Mouse (Mus musculus): Measurements from ENCODE around the gene Ugt1a6b. TPM values are rescaled to one million over a fixed set of nuclear protein-coding genes. Genes with fewer than 3 reads are reported as not detected.
"Not testable (repeated sequence)": the region's sequence is repeated elsewhere in the genome, so short reads cannot be mapped to it uniquely, and the experiment has no call there.

The Ugt1a6b gene
- polyA plus RNA-seq, 1 experiment from 2014 or later = 0.55 TPM

DNA sequence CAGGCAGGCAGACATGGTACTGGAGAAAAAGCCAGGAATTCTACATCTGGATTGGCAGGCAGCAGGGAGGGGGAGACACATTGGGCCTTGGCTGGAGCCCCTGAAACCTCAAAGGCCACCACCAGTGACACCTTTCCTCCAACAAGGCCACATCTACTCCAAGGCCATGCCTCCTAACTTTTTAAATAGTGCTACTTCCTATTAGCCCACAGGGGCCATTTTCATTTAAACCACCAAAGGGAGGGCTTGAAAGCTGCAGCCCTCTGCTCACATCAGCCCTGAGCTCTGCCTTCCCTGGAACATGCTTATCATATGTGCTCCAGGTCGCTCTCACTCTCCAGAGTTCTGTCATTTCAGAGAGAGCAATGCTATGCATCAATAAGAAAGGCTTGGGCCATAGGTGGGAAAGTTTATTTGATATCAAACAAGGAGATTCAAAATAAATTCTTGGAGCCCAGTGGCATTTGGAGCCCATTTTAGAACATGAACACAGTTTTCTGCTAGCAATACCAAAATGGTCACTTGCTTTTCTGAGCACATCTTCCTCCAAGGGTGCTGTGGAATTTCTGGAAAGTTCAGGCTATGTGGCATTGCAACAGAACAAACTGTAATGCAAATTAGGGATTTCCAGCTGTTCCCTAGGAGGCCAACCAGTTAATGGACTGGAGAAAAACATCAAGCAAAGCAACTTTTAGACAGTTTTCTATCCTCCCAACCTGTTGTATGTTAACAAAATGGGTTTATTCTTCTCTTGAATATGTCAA lies 1.8 kb downstream of the Ugt1a6b start:
- DNase-seq (ENCODE audit: low spot score) (no peak), ATAC-seq (replicated peaks; ENCODE audit: low FRiP score, low read depth) (no peak)
- WGBS = 94% methylated on average over 1 of the region's 1 CpGs
- Histone ChIP-seq H3K9me3 (replicated peaks; ENCODE audit: low read length) (no peaks in the 10 kb centered on the region), H3K27me3 (ENCODE audit: insufficient read depth, low read length) (no peaks in the 10 kb centered on the region), H3K36me3 (ENCODE audit: insufficient read depth, low read length) (no peaks in the 10 kb centered on the region), H3K27ac (no peak overlapping the region), H3K4me3 (replicated peaks; ENCODE audit: low read depth, low read length) (no peak overlapping the region), H3K4me2 (ENCODE audit: low read length) (no peak overlapping the region), H3K4me1 (replicated peaks; ENCODE audit: insufficient read depth, low read length) (no peaks in the 10 kb centered on the region), H3K9ac (ENCODE audit: low read depth, low read length) (no peak overlapping the region)
- TF ChIP-seq CTCF (IDR thresholded peaks at IDR 0.05; ENCODE audit: low read depth) = no peak

DNA sequence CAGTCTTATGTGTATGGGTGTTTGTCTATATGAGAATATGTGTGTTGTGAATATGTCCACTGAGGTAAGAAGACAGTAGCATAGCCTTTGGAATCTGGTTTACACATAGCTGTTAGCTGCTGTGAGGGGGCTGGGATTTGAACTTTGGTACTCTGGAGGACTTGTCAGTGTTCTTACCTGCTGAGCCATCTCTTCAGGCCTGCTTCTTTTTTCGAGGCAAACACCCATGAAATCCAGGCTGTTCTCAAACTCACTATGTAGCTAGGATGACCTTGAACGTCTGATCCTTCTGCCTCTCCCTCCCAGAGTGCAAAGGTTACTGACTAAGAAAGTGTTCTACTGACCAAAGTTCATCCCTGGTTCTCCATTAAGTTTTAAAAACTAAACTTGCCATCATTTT lies 2.6 kb downstream of the Ugt1a6b start:
- H3K4me2 ChIP-seq (ENCODE audit: low read length) = no peak overlapping the region
- DNase-seq (ENCODE audit: low spot score) (no peak), ATAC-seq (replicated peaks; ENCODE audit: low FRiP score, low read depth) (0 out of 2 replicates have a peak, but pooled peaks have one; percentile 23)
- no peaks in the 10 kb centered on the region for H3K9me3 ChIP-seq (replicated peaks; ENCODE audit: low read length)
- H3K27me3 ChIP-seq (ENCODE audit: insufficient read depth, low read length) = no peaks in the 10 kb centered on the region
- H3K4me3 ChIP-seq (replicated peaks; ENCODE audit: low read depth, low read length) = no peak overlapping the region
- TF ChIP-seq CTCF (IDR thresholded peaks at IDR 0.05; ENCODE audit: low read depth) = no peak
- no peak overlapping the region for H3K27ac ChIP-seq
- 37% methylated on average over 2 of the region's 2 CpGs for WGBS
- no peaks in the 10 kb centered on the region for H3K4me1 ChIP-seq (replicated peaks; ENCODE audit: insufficient read depth, low read length)
- H3K9ac ChIP-seq (ENCODE audit: low read depth, low read length) = no peak overlapping the region
- no peaks in the 10 kb centered on the region for H3K36me3 ChIP-seq (ENCODE audit: insufficient read depth, low read length)

DNA sequence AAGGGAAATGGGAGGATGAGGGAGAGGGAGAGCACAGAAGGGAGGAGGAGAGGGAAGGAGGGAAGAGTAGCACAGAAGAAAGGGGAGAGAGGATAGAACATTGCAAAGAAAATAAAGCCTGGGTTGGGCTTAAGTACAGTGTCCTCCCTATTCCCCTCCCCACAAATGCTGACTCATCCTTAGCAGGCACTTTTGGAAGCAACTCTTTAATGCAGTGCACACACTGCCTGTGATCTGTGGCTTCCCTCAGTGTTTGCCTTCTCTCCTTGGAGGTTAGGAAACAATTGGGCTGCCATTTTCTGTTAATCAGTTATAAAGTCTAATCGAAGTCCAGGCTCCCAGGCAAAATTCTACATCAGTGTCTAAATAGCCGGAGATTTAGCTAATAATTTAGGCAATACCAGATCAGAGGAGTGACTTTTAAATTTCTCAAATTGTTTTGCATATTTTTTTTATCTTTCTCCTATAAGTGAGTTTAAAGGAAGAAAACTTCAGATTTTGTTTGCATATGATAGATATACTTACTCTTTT lies 6.0 kb downstream of the Ugt1a6b start:
- ATAC-seq (replicated peaks; ENCODE audit: low FRiP score, low read depth) = peak; percentile 80; the same call in 1 of the 2 replicates
- not testable (repeated sequence) for H3K27me3 ChIP-seq (ENCODE audit: insufficient read depth, low read length); H3K9ac ChIP-seq (ENCODE audit: low read depth, low read length); DNase-seq (ENCODE audit: low spot score); H3K4me2 ChIP-seq (ENCODE audit: low read length); H3K27ac ChIP-seq; H3K36me3 ChIP-seq (ENCODE audit: insufficient read depth, low read length); H3K4me1 ChIP-seq (replicated peaks; ENCODE audit: insufficient read depth, low read length); H3K4me3 ChIP-seq (replicated peaks; ENCODE audit: low read depth, low read length); H3K9me3 ChIP-seq (replicated peaks; ENCODE audit: low read length)
- 51% methylated on average over 2 of the region's 2 CpGs for WGBS

DNA sequence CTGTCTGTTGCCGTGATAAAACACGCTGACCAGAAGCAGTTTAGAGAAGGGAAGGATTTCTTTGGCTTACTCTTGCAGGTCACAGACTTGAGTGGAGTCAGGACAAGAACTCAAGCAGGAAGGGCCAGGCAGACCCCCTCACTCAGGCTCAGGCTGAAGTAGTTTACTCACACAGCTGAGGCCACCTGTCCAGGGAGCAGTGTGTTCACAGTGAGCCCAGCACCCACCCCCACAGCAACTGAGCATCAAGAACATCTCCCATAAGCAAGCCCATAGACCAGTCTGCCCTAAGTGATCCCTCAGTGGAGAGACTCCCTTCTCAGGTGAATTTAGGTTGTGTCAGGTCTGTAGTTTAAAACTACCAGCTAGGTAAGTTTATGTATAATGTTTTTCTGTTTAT lies 6.6 kb downstream of the Ugt1a6b start:
- H3K27ac ChIP-seq; H3K4me3 ChIP-seq (replicated peaks; ENCODE audit: low read depth, low read length); H3K4me1 ChIP-seq (replicated peaks; ENCODE audit: insufficient read depth, low read length); H3K4me2 ChIP-seq (ENCODE audit: low read length); H3K36me3 ChIP-seq (ENCODE audit: insufficient read depth, low read length); H3K9ac ChIP-seq (ENCODE audit: low read depth, low read length); DNase-seq (ENCODE audit: low spot score); H3K27me3 ChIP-seq (ENCODE audit: insufficient read depth, low read length); H3K9me3 ChIP-seq (replicated peaks; ENCODE audit: low read length); ATAC-seq (replicated peaks; ENCODE audit: low FRiP score, low read depth): not testable (repeated sequence)
- WGBS = 48% methylated on average over 2 of the region's 2 CpGs

DNA sequence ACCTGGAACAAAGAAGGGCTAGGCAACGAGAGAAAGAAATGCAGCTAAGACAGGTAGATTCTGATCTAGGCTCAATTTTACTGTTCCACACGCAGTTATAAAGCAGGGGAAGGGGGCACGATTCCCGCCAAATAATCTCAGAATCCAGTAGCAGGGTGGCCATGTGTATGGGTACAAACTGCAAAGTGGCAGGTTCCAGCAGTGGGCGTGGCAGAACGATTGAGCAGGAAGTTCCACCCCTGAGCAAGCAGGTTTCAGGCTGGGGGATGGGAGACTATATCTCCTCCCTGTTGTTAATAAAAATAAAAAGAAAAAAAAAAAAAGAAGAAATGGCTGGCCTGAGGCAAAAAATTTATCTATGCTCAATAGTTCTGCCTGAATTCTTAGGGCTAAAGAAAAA lies 9.7 kb downstream of the Ugt1a6b start:
- H3K27ac ChIP-seq; H3K9ac ChIP-seq (ENCODE audit: low read depth, low read length); H3K4me2 ChIP-seq (ENCODE audit: low read length); DNase-seq (ENCODE audit: low spot score); H3K4me1 ChIP-seq (replicated peaks; ENCODE audit: insufficient read depth, low read length); ATAC-seq (replicated peaks; ENCODE audit: low FRiP score, low read depth); H3K9me3 ChIP-seq (replicated peaks; ENCODE audit: low read length); H3K27me3 ChIP-seq (ENCODE audit: insufficient read depth, low read length); H3K4me3 ChIP-seq (replicated peaks; ENCODE audit: low read depth, low read length); H3K36me3 ChIP-seq (ENCODE audit: insufficient read depth, low read length): not testable (repeated sequence)
- 97% methylated on average over 6 of the region's 6 CpGs for WGBS

DNA sequence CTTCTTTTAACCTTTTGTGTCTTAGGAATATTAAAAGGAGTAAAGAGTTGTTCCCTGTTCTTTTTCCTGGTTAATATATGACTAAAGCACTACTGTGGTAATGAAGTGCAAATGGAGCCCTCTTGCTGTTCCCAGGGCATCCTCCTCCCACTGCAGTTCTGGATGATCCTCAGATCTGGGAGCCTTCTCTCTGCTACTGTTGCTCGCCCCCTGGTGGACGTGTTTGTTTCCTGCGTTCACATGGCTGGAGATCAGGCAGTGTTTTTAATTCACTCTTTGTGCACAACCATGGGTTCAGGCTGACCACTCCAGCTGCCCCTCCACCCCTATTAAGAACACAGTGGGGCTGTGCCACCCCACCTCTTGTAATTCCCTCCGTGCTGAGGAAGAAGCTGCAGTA lies 17.5 kb downstream of the Ugt1a6b start:
- ATAC-seq (replicated peaks; ENCODE audit: low FRiP score, low read depth) = peak; percentile 59
- not testable (repeated sequence) for H3K27me3 ChIP-seq (ENCODE audit: insufficient read depth, low read length); H3K9ac ChIP-seq (ENCODE audit: low read depth, low read length); DNase-seq (ENCODE audit: low spot score); H3K4me3 ChIP-seq (replicated peaks; ENCODE audit: low read depth, low read length); H3K4me2 ChIP-seq (ENCODE audit: low read length); H3K36me3 ChIP-seq (ENCODE audit: insufficient read depth, low read length); H3K27ac ChIP-seq; H3K9me3 ChIP-seq (replicated peaks; ENCODE audit: low read length); H3K4me1 ChIP-seq (replicated peaks; ENCODE audit: insufficient read depth, low read length)
- TF ChIP-seq CTCF (IDR thresholded peaks at IDR 0.05; ENCODE audit: low read depth) = peak; percentile 61
- WGBS = 15% methylated on average over 4 of the region's 4 CpGs

DNA sequence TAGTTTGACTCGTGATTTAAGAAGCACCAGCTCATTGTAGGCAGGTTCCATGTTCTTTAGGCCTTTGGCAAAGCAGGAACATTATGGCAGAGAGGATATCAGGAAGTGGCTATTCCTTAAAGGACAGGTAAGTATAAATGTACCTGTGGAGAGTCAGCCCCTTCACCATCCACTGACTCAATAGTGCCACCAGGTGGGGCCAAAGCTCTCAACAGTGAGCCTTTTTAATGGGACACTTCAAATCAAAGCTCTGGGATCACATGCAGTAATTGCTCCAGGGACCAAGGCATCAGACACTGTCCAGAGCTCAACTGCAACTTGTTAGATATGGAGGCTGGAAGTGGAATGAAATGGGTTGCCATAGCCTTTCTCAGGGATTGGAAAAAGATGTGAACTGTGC lies 18.5 kb downstream of the Ugt1a6b start:
- H3K4me1 ChIP-seq (replicated peaks; ENCODE audit: insufficient read depth, low read length); H3K4me2 ChIP-seq (ENCODE audit: low read length); H3K27ac ChIP-seq; H3K27me3 ChIP-seq (ENCODE audit: insufficient read depth, low read length); H3K9me3 ChIP-seq (replicated peaks; ENCODE audit: low read length); ATAC-seq (replicated peaks; ENCODE audit: low FRiP score, low read depth); DNase-seq (ENCODE audit: low spot score); H3K36me3 ChIP-seq (ENCODE audit: insufficient read depth, low read length); H3K9ac ChIP-seq (ENCODE audit: low read depth, low read length); H3K4me3 ChIP-seq (replicated peaks; ENCODE audit: low read depth, low read length): not testable (repeated sequence)
- WGBS = no CpG with 5 or more reads among the region's 1 CpGs
- peak; percentile 61 for TF ChIP-seq CTCF (IDR thresholded peaks at IDR 0.05; ENCODE audit: low read depth)
